Mouse (Mus musculus) E14TG2a.4 (cell line): ENCODE data around the gene Zdhhc15.

Source experiments
- CTCF ChIP-seq: conservative IDR thresholded peaks from 2 replicates; pipeline ENCODE4 v1.5.1; 2014; ENCODE audit warnings: low read length
- NANOG ChIP-seq: IDR thresholded peaks from 2 replicates; pipeline ENCODE4 v1.6.1; 2014; ENCODE audit warnings: borderline replicate concordance, low read length, mixed read lengths
- POU5F1 ChIP-seq: IDR thresholded peaks from 2 replicates; pipeline ENCODE4 v1.6.1; 2014; ENCODE audit warnings: low read length, borderline replicate concordance

GRCm38 (mm10) chrX:104489626-104490355 lies 181.1 kb downstream of the Zdhhc15 start:
- TF ChIP-seq CTCF (no peak), POU5F1 (no peak), NANOG (no peak)
